Mouse (Mus musculus) stomach, postnatal 0 days (tissue): ENCODE results near the gene Rhbdd1. TPM values are rescaled to one million over a fixed set of nuclear protein-coding genes. Genes with fewer than 3 reads are reported as not detected.

ENCODE experiments used
- ATAC-seq: fragments of 200-750 bp; cut with Nextera tagmentation; 2 replicates; pipeline ENCODE4 v1.8.0; 2017; ENCODE audit not compliant: low FRiP score, low TSS enrichment
- DNase-seq: peaks from one replicate; pipeline ENCODE4 v3.0.0-alpha.2; 2016; ENCODE audit warnings: low spot score
- H3K27ac ChIP-seq: fragments of 300-500 bp; sonication (generic); replicated peaks from 2 replicates; pipeline ENCODE4 v1.5.1; 2014; ENCODE audit warnings: mild to moderate bottlenecking, control low read depth
- H3K27me3 ChIP-seq: fragments of 300-500 bp; sonication (generic); 2 replicates; pipeline ENCODE4 v1.6.1; 2014; ENCODE audit warnings: low read length; ENCODE audit not compliant: control insufficient read depth, insufficient read depth
- H3K36me3 ChIP-seq: fragments of 300-500 bp; sonication (generic); 2 replicates; pipeline ENCODE4 v1.6.1; 2014; ENCODE audit warnings: low read length, mixed read lengths; ENCODE audit not compliant: control insufficient read depth, insufficient read depth
- H3K4me1 ChIP-seq: fragments of 300-500 bp; sonication (generic); replicated peaks from 2 replicates; pipeline ENCODE4 v1.6.1; 2014; ENCODE audit warnings: antibody characterized with exemption; ENCODE audit not compliant: control insufficient read depth, insufficient read depth
- H3K4me2 ChIP-seq: fragments of 300-500 bp; sonication (generic); replicated peaks from 2 replicates; pipeline ENCODE4 v1.6.1; 2014; ENCODE audit warnings: low read depth, mild to moderate bottlenecking, control low read depth, moderate library complexity
- H3K4me3 ChIP-seq: fragments of 300-500 bp; sonication (generic); 2 replicates; pipeline ENCODE4 v1.5.1; 2014; ENCODE audit warnings: low read depth, low read length, control low read depth
- H3K9ac ChIP-seq: fragments of 300-500 bp; sonication (generic); 2 replicates; pipeline ENCODE4 v1.6.1; 2014; ENCODE audit warnings: mild to moderate bottlenecking, low read length, control low read depth, mixed read lengths
- H3K9me3 ChIP-seq: fragments of 300-500 bp; sonication (generic); 2 replicates; pipeline ENCODE4 v1.6.1; 2016; ENCODE audit warnings: low read length; ENCODE audit not compliant: control insufficient read depth
- CTCF ChIP-seq: IDR thresholded peaks from 2 replicates; pipeline ENCODE4 v1.5.1; 2016; ENCODE audit warnings: antibody characterized with exemption, low read depth, mild to moderate bottlenecking, moderate library complexity
- EP300 ChIP-seq: optimal IDR thresholded peaks from 2 replicates; pipeline ENCODE3; 2016; ENCODE audit warnings: antibody characterized with exemption
- WGBS: fragments of 180-500 bp; shearing (Covaris S2); extraction: QIAGEN DNeasy Blood & Tissue Kit; methylation state at CpG from one replicate; pipeline ENCODE4 v1.1.7; 2014; 5-methylcytosine and 5-hydroxymethylcytosine counted together
- polyA plus RNA-seq: library from polyadenylated mRNA; unstranded; fragments of >200 nt; fragmentation: Nextera tagmentation; extraction: Ambion mirVana; gene quantifications from 2 replicates; pipeline ENCODE4 v1.2.1, GENCODE M21; 2015

Gene Rhbdd1
- polyA plus RNA-seq, 1 experiment from 2014 or later: 7.5 TPM

DNA sequence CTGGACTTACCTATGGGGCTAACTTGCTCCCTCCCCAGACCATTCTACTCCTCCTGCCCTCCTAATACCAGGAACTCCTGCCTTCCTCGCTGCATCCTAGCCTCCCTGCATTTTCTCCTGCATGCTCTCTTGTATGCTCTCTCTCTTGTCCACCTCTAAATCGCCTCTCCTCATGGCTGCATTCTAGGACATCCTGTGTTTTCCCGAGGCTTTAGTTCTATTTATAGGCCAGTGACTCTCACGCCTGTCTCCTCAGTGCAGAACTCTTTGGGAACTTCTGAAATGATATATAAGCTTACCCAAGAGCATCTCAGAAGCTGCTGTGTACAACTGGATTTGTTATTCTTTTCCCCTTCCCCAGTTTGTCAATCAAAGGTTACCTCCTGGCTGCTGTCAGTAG is 95.8 kb downstream of the Rhbdd1 start:
- no peak overlapping the region for H3K4me3 ChIP-seq
- WGBS: 49% methylated on average over 4 of the region's 4 CpGs
- ATAC-seq (no peak; the same call in 1 of the 2 replicates), DNase-seq (no peak)
- no peaks in the 10 kb centered on the region for H3K9me3 ChIP-seq
- TF ChIP-seq CTCF (no peak), EP300 (no peak)
- H3K27ac ChIP-seq: no peak overlapping the region; the same call in 1 of the 2 replicates
- no peak overlapping the region for H3K4me2 ChIP-seq
- H3K27me3 ChIP-seq: no peaks in the 10 kb centered on the region
- no peaks in the 10 kb centered on the region for H3K36me3 ChIP-seq
- H3K9ac ChIP-seq: no peak overlapping the region
- no peaks in the 10 kb centered on the region for H3K4me1 ChIP-seq

DNA sequence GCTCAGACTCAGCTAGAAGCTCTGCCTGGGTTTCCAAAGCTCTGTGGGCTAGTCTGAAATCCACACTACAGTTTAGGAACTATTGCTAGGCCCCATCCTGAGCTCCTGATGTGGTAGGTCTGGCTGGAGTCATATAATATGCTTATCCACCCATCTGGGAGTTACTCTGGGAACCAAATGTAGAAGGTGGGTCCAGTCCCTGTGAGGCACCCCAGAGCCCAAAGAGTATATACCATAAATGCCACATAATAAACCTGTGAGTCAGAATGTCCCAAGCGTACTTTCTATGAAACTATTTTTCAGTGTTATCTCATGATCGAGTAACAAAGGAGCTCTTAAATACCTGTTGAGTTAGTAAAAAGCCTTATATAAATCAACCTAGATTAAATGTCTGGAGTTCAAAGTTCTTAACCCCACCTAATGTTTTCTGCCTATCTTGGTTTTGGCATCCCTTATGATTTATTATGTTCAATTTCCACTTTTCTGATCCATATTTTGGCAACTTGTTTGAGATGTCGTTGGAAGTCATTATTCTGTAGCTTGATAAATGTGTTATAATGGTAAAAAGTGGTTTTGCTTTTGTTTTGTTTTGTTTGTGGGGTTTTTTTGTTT is 98.3 kb downstream of the Rhbdd1 start:
- Histone ChIP-seq H3K4me3 (no peak overlapping the region), H3K4me2 (no peak overlapping the region), H3K9me3 (no peaks in the 10 kb centered on the region), H3K27ac (no peak overlapping the region), H3K4me1 (no peaks in the 10 kb centered on the region), H3K9ac (no peak overlapping the region), H3K27me3 (no peaks in the 10 kb centered on the region), H3K36me3 (no peaks in the 10 kb centered on the region)
- WGBS: 56% methylated on average over 3 of the region's 3 CpGs
- peak; percentile 91 for TF ChIP-seq EP300
- no peak for TF ChIP-seq CTCF
- ATAC-seq (0 out of 2 replicates have a peak, but pooled peaks have one; percentile 53), DNase-seq (no peak)

- TF ChIP-seq EP300: no peak
- no peak for TF ChIP-seq CTCF
- H3K4me2 ChIP-seq: no peak overlapping the region
- no peaks in the 10 kb centered on the region for H3K36me3 ChIP-seq
- H3K4me1 ChIP-seq: no peaks in the 10 kb centered on the region
- ATAC-seq (no peak), DNase-seq (no peak)
- H3K9me3 ChIP-seq: no peaks in the 10 kb centered on the region
- no peak overlapping the region for H3K27ac ChIP-seq
- H3K27me3 ChIP-seq: no peaks in the 10 kb centered on the region
- no peak overlapping the region for H3K4me3 ChIP-seq
- WGBS: 82% methylated on average over 4 of the region's 4 CpGs
- H3K9ac ChIP-seq: no peak overlapping the region
Measured at GRCm38 (mm10) chr1:82415641-82416040, 99.4 kb downstream of the Rhbdd1 start.

GRCm38 (mm10) chr1:82427729-82428128 is 111.5 kb downstream of the Rhbdd1 start:
- Histone ChIP-seq H3K27ac (no peak overlapping the region), H3K4me1 (no peaks in the 10 kb centered on the region), H3K9me3 (no peaks in the 10 kb centered on the region), H3K36me3 (no peaks in the 10 kb centered on the region), H3K27me3 (no peaks in the 10 kb centered on the region), H3K4me2 (no peak overlapping the region), H3K4me3 (no peak overlapping the region), H3K9ac (no peak overlapping the region)
- no peak for TF ChIP-seq CTCF
- TF ChIP-seq EP300: no peak
- ATAC-seq (no peak), DNase-seq (no peak)
- WGBS: 86% methylated on average over 5 of the region's 5 CpGs

DNA sequence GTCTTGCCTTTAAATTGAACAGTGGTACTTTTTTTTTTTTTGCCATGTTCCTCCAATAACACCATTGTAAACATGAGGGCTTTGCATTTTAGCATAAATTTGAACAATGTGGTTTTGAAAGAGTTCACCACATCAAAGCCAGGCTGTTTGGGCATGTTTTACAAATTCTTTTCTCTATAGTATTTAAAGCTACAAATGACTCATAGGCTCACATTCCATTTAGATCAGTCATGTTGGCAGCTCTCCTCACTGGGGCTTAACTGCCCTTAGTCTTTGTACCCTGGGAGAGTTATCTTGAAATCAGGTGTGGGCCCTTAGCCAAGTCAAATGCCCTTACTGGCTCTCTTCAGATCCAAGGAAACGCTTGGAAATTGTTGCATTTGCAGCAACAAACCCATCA is 112.8 kb downstream of the Rhbdd1 start:
- Histone ChIP-seq H3K9me3 (no peaks in the 10 kb centered on the region), H3K27ac (peak overlapping the region; percentile 50; the same call in 1 of the 2 replicates), H3K27me3 (no peaks in the 10 kb centered on the region), H3K36me3 (no peaks in the 10 kb centered on the region), H3K9ac (no peak overlapping the region), H3K4me2 (no peak overlapping the region), H3K4me3 (no peak overlapping the region), H3K4me1 (no peaks in the 10 kb centered on the region)
- WGBS: 3% methylated on average over 1 of the region's 1 CpGs
- DNase-seq (peak; percentile 72), ATAC-seq (peak; percentile 93)
- no peak for TF ChIP-seq CTCF
- peak; percentile 95 for TF ChIP-seq EP300

- Histone ChIP-seq H3K9ac (no peak overlapping the region), H3K36me3 (no peaks in the 10 kb centered on the region), H3K27me3 (no peaks in the 10 kb centered on the region), H3K4me2 (no peak overlapping the region), H3K4me3 (no peak overlapping the region), H3K9me3 (no peaks in the 10 kb centered on the region), H3K4me1 (no peaks in the 10 kb centered on the region), H3K27ac (no peak overlapping the region)
- peak; percentile 98 for TF ChIP-seq CTCF
- TF ChIP-seq EP300: no peak
- ATAC-seq (peak; percentile 55; the same call in 1 of the 2 replicates), DNase-seq (peak; percentile 67)
- 56% methylated on average over 15 of the region's 15 CpGs for WGBS
Measured at GRCm38 (mm10) chr1:82432919-82433648, 116.8 kb downstream of the Rhbdd1 start.
